Mouse (Mus musculus) adrenal gland, adult 18-20 months (tissue): Measurements from ENCODE around the gene Calm3. TPM values are rescaled to one million over a fixed set of nuclear protein-coding genes. Genes with fewer than 3 reads are reported as not detected.

Experiments
- total RNA-seq, 2 experiments: library from RNA; stranded (reverse); gene quantifications; 1 replicate in 1 of 2; 2 replicates in 1 of 2; pipeline ENCODE4 v1.2.3; 2021

The Calm3 gene
- total RNA-seq, 2 experiments from 2014 or later, result 227 to 234 TPM

Other genes with a start within 250 kb of the Calm3 start
- not detected for gene Ceacam15, start 248.4 kb downstream of the Calm3 start, total RNA-seq
- not detected for gene Ceacam9, start 202.2 kb downstream of the Calm3 start, total RNA-seq
- gene Ap2s1, start 185.7 kb downstream of the Calm3 start, total RNA-seq, result 100 to 1,000 TPM; 120 to 146 TPM
- gene Slc1a5, start 142.8 kb downstream of the Calm3 start, total RNA-seq, result 100 to 1,000 TPM in 1 of 2 experiments, 10 to 100 TPM in 1; 89.3 to 253 TPM
- gene Strn4, start 108.2 kb downstream of the Calm3 start, total RNA-seq, result 10 to 100 TPM; 67.7 to 69.3 TPM
- 10 to 100 TPM; 23.7 to 25.2 TPM for gene Fkrp, start 107.4 kb downstream of the Calm3 start, total RNA-seq
- gene Prkd2, start 81.2 kb downstream of the Calm3 start, total RNA-seq, result 10 to 100 TPM; 13.9 to 23.3 TPM
- 1 to 10 TPM; 3.1 to 3.8 TPM for gene Dact3, start 48.8 kb downstream of the Calm3 start, total RNA-seq
- gene Gng8, start 32.3 kb downstream of the Calm3 start, total RNA-seq, result under 1 TPM in 1 of 2 experiments, not detected in 1; 0.35 TPM
- 1 to 10 TPM in 1 of 2 experiments, under 1 TPM in 1; 0.96 to 1.1 TPM for gene Ptgir, start 17.6 kb downstream of the Calm3 start, total RNA-seq
- gene Pnmal2, start 20.6 kb upstream of the Calm3 start, total RNA-seq, result 10 to 100 TPM; 24.4 to 33.3 TPM
- gene Pnmal1, start 35.6 kb upstream of the Calm3 start, total RNA-seq, result 1 to 10 TPM; 3.5 to 4.0 TPM
- gene Gm42372, start 59.0 kb upstream of the Calm3 start, total RNA-seq, result 1 to 10 TPM; 1.6 to 2.0 TPM
- 10 to 100 TPM; 18.3 TPM for gene Ccdc8, start 68.6 kb upstream of the Calm3 start, total RNA-seq
- 10 to 100 TPM; 88.9 to 95.2 TPM for gene Ppp5c, start 103.8 kb upstream of the Calm3 start, total RNA-seq
- 1 to 10 TPM; 3.4 to 4.3 TPM for gene Hif3a, start 138.3 kb upstream of the Calm3 start, total RNA-seq
- gene Psg16, start 149.9 kb upstream of the Calm3 start, total RNA-seq, result under 1 TPM; 0.32 to 0.33 TPM
- not detected for gene Ceacam3, start 226.2 kb upstream of the Calm3 start, total RNA-seq